Mouse (Mus musculus) B cell, adult 2 months (primary cell): Measurements from ENCODE around the gene Tmem94.

Experiments used
- DNase-seq, 2 experiments: peaks; one replicate each; pipeline ENCODE4 v3.0.0; 2022

Gene Tmem94

GRCm38 (mm10) chr11:115810377-115810776, 45.1 kb downstream of the Tmem94 start:
- DNase-seq: no peak

DNA sequence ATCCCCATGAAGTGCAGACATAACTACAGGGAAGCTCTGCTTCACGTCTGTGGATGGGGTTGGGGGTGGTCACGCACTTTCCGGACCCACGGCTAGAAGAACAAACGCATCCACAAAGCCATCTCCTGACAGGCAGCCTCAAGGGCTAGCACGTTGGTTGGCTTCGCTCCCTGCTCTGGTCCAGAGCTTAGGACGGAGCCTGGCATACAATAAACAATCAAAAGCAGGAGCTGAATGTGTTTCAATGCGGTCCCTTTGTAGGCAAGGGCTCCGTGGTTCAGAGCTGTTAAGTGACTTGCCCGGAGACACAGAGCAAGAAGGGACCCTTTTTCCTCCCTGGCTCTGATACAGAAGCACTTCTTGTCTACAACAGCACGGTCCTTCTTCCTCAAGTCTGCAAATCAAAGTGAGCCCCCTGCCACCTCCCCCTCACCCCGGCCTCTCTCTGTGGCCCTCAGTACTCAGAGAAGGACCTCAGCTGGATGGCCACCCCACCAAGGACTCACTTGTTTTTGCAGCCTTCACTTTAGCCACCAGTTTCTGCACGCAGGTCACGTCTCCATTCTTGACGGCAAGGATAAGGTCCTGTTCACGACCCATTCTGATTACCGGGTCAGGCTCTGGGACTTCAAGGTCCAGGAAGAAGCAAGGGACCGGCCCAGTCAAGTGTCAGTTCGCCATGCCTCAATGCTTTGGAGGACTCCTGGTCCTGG, 46.3 kb downstream of the Tmem94 start:
- DNase-seq: no peak

GRCm38 (mm10) chr11:115812095-115812494, 46.9 kb downstream of the Tmem94 start:
- DNase-seq: no peak

GRCm38 (mm10) chr11:115812533-115813420, 47.5 kb downstream of the Tmem94 start:
- DNase-seq: peak in 1 of 2 experiments; percentile 8

- peak; percentile 96 for DNase-seq
These were observed 48.5 kb downstream of the Tmem94 start, which contains the start of gene Caskin2 for GRCm38 (mm10) chr11:115813507-115814296. Gene Caskin2 (minus strand): TSS chr11:115813639.

DNA sequence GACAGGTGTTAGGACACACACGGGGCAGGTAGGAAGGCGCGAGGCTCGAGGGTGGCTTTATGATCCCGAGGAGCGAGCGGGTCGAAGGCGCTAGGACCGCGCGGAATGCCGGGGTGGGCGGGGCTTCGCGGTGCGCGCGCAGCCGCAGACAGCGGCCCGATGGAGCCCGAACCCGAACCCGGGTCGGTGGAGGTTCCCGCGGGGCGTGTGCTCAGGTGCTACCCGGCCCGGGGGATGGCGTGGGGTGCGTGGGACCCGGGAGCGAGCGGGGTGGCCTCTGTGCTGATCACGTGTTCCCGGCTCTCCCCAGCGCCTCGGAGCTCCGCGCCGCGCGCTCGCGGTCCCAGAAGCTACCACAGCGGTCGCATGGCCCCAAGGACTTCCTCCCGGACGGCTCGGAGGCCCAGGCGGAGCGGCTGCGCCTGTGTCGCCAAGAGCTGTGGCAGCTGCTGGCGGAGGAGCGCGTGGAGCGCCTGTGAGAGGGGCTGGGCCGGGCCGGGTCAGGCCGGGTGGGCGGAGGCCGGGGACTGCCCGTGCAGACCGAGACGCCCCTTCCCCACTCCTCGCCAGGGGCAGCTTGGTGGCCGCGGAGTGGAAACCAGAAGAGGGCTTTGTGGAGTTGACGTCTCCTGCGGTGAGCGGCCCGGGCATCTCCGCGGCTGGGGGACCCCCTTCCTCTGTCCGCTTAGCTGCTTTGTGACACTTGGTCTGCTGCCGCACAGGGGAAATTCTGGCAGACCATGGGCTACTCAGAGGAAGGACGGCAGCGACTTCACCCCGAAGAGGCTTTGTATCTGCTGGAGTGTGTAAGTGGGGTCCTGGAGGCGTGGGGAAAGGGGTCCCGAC, 49.6 kb downstream of the Tmem94 start, which contains the start of gene Tsen54:
TSS of gene Tsen54 (plus strand) at position 120 of the 846 bp plus-strand sequence.
- DNase-seq: peak; percentile 92 to 93

DNA sequence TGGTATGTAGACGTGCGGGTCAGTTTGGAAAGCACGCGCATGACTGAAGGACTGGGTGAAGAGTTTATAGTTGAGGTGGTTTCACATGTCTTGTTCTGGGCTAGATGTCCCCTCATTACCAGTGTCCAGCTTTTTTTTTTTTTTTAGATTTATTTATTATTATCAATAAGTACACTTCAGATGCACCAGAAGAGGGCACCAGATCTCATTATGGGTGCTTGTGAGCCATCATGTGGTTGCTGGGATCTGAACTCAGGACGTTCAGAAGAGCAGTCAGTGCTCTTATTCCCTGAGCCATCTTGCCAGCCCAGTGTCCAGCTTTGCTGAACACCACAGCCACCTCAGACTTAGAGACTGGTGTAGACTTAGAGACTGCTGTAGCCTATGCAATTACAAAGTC, 52.1 kb downstream of the Tmem94 start:
- no peak for DNase-seq

DNA sequence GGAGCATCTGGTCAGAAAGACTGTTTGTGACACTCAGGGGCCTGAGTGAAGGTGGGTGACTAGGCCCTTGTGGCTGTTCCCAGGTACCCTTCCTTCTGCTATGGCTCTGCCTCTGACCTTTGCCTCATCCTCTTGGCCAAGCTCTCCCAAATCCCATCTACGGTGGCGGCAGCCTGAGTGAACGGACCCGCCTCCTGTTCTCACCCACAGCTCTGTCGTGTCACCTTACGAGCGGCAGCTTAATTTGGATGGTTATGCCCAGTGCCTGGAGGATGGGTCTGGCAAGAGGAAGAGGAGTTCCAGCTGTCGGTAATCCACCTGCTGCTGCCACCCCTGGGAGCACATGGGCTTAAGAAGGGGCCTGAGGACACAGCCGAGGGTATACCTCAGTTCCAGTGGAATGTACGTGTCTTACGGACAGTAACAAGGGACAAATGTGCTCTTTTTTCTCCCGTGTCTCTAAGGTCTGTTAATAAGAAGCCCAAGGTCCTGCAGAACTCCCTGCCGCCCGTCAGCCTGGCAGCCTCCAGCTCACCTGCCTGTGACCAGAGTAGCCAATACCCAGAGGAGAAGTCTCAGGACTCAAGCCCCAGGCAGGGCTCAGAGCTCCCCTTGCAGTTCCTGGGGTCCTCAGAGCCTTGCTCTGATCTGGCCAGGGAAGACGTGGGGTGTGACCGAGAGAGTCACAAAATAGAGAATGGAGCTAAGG, 54.8 kb downstream of the Tmem94 start:
- no peak for DNase-seq

GRCm38 (mm10) chr11:115821001-115821400, 55.8 kb downstream of the Tmem94 start:
- DNase-seq: no peak

- peak; percentile 88 for DNase-seq
These were observed 58.8 kb downstream of the Tmem94 start, which contains the start of gene Llgl2 for GRCm38 (mm10) chr11:115823774-115824740. Gene Llgl2 (plus strand): TSS chr11:115824049.

DNA sequence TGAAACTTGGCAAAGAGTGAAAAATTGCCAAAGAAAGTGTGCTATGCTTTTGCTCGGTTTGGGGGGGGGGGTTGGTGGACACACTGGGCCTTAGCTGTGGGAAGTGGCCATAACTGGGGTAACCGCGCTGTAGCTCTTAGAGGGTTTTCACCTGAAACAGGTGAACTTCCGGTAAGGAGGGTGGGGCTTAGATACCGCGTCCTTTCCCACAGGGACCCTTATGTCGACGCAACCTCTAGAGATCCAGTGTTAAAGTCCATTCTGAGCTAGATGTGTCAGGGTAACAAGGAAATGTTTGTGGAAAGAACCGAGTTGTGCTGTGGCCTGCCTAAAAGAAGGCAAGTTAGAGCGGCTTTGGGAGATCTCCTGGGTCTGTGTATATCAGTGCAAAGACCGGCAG, 59.6 kb downstream of the Tmem94 start:
- DNase-seq: no peak

- DNase-seq: no peak
These were observed 61.3 kb downstream of the Tmem94 start for GRCm38 (mm10) chr11:115826487-115826886.

DNA sequence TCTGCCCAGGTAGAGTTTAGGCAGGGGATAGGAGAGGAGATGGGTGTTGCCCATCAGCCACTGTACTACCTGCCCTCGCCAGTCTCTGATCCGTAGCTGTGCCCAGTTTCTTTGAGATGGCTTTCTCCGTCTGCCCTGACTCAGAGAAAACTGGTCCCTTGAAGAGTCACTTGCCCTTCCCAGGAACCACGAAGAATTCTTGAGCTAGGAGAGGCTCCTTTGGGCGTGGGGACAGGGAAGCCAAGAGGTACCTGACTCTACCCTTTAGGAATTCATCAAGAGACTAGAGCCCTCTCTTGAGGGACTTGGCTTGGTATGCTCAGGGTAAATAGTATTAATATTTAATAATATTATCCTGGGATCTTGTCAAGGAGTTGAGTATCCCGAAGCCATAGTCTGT, 62.4 kb downstream of the Tmem94 start:
- no peak for DNase-seq

DNA sequence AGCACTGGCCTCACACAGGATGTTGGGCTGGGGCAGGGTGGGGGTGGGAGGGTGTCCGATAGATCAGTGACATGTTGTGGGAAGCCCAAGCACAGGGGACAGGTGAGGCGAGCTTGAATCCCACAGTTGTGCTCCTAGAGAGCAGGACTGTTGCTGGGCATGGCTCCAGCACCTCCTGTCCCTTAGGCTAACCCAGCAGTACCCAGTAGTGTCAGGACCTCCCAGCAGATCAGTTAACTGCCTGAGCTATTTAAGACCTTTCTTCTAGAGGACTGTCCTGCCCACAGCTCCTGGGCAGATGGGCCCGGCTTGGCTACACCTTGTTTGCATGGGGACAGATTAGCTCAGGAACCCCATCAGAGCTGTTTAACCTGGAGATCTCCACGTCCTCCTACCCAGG, 63.8 kb downstream of the Tmem94 start:
- no peak for DNase-seq

DNA sequence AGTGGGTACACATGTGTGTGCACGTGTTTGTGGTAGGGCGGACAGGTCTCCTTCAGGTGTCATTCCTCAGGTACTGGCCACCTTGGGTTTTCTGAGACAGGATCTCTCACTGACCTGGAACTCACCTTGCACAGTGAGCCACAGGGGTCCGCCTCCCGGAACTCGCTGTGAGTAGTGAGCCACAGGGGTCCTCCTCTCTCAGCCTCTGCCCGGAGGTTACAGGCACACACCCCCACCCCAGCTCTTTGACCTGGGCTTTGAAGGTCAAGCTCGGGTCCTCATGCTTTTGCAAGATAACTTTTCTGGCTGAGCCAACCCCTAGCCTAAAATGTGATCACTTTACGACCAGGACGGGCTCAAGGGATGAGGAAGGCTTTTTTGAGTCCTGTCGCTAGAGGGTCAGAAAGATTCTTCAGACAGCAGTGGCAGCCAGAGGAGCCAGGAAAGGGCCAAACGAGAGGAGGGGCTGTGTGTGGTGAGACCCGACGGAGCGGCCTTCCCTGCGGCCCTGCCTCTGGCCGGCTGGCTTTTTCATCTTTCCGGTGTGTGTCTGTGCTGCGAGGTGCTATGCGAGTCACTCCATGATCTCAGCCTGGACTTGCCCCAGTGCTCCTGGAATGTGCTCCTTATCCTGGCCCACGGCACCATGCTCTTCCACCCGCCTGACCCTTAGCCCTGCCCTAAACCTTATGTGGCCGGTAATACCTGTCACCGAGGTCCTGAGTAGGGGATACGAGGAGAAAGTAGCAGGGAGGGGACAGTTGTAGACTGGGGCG, 65.5 kb downstream of the Tmem94 start:
- no peak for DNase-seq

DNA sequence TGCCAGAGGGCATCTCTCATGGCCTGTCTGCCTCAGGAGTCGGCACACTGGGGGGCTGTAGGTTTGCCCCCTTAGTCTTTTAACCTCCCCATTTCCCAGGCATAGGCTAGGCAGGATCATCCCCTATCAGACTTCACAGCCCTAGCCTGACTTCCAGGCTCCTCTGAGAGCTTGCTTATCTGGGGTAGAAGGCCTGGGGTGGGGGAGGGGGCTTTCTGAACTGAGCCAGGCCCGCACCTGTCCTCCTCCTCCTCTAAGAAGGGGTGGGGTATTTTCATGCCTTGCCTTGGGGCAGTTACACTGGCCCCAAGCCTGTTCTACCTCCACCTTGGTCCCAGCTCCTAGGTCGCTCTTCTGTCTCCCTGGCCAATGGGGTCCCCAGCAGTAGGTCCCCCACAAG, 66.3 kb downstream of the Tmem94 start:
- no peak for DNase-seq

DNA sequence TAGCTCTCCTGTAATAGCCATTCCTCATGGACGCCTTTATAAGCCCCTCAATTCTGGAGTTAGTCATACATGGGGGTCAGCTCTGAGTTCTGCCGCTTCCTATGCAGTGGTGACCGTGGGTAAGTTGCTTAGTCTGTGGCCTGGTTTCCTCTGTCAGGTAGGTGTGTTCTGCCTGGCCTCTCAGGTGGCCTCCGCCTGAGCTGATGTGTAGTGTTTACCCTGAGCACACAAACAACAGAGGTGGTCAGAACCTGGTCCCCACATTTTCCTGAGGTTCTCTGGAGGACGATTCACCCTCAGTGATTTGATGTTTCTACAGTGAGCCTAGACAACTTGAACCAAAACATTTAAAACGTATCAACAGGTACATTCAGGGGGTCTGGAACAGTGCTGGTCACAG, 66.8 kb downstream of the Tmem94 start:
- DNase-seq: no peak

DNA sequence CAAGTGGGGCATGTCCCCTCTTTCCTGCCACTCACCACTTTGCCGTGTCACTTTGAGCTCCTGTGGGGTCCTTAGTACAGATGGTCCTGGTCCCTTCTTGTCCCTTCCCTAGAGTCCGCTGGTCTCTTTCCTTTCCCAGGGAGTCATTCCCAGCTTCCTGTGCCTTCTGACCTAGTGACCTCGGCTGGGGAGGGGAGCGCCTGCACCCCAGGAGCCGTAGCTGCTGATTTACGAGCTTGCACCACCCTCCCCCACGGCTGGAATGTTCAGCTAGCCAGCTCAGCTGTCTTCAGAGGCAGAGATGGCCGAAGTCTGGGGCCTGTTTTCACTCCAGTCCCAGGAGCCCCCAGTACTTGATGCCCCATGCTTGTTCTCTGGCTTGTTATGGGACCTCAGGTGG, 67.3 kb downstream of the Tmem94 start:
- DNase-seq: no peak

DNA sequence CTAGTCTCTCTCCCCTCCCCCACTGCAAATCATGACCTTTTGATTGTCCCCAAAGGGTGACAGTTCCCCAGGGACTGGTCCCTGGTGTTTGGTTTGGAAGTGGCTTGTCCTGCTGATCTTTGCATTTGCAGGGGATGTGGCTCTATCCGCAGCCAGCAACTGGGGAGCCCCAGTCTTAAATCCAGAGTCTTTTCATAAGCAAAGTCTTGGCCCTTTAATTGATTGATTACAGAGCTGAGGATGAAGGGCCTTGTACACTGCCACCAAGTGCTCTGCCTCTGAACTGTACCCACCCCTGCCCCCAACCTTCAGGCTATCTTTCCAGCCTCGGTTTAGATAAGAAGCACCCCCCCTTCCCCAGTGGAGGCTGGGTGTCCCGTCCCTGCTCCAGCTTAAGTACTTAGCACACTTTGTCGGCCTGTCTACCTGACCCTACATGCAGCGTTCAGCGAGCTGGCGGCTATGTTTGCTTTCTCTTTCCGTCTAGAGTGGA, 67.8 kb downstream of the Tmem94 start:
- no peak for DNase-seq
